Mouse (Mus musculus): ENCODE data around the gene Sptbn4.

Gene Sptbn4

GRCm38 (mm10) chr7:27474490-27474954, 27.0 kb upstream of the Sptbn4 start:
- DNase-seq (ENCODE audit: low spot score in 2 of 2), result peak; percentile 96 to 97

- DNase-seq (ENCODE audit: low spot score in 2 of 2), result no peak
These were observed 26.5 kb upstream of the Sptbn4 start for GRCm38 (mm10) chr7:27473835-27474489.

GRCm38 (mm10) chr7:27473156-27473834, 25.8 kb upstream of the Sptbn4 start, which contains the start of gene Sertad3:
Gene Sertad3, plus strand, starts transcription at chr7:27473768.
- DNase-seq (ENCODE audit: low spot score in 2 of 2), result peak; percentile 93 to 98

GRCm38 (mm10) chr7:27472596-27472995, 25.1 kb upstream of the Sptbn4 start:
- no peak for DNase-seq (ENCODE audit: low spot score in 2 of 2)

GRCm38 (mm10) chr7:27471390-27472120, 24.1 kb upstream of the Sptbn4 start:
- DNase-seq (ENCODE audit: low spot score in 2 of 2), result no peak

GRCm38 (mm10) chr7:27467648-27468047, 20.2 kb upstream of the Sptbn4 start:
- DNase-seq (ENCODE audit: low spot score in 2 of 2), result no peak

GRCm38 (mm10) chr7:27460477-27460876, 13.0 kb upstream of the Sptbn4 start:
- DNase-seq (ENCODE audit: low spot score in 2 of 2), result no peak

- DNase-seq (ENCODE audit: low spot score in 2 of 2), result no peak
These were observed 12.2 kb upstream of the Sptbn4 start for GRCm38 (mm10) chr7:27459640-27460039.

GRCm38 (mm10) chr7:27458614-27459013, 11.1 kb upstream of the Sptbn4 start:
- no peak for DNase-seq (ENCODE audit: low spot score in 2 of 2)

GRCm38 (mm10) chr7:27455273-27455672, 7.8 kb upstream of the Sptbn4 start:
- DNase-seq (ENCODE audit: low spot score in 2 of 2), result no peak

- DNase-seq (ENCODE audit: low spot score in 2 of 2), result no peak
These were observed 7.1 kb upstream of the Sptbn4 start for GRCm38 (mm10) chr7:27454461-27455121.

- no peak for DNase-seq (ENCODE audit: low spot score in 2 of 2)
These were observed 4.8 kb upstream of the Sptbn4 start for GRCm38 (mm10) chr7:27452206-27452770.

GRCm38 (mm10) chr7:27451359-27451758, 3.9 kb upstream of the Sptbn4 start:
- no peak for DNase-seq (ENCODE audit: low spot score in 2 of 2)

- peak in 1 of 2 experiments; percentile 80 for DNase-seq (ENCODE audit: low spot score in 2 of 2)
These were observed 1.9 kb upstream of the Sptbn4 start for GRCm38 (mm10) chr7:27449256-27449862.

- no peak for DNase-seq (ENCODE audit: low spot score in 2 of 2)
These were observed 1.1 kb upstream of the Sptbn4 start for GRCm38 (mm10) chr7:27448421-27449206.

GRCm38 (mm10) chr7:27446521-27447418, 716 bp downstream of the Sptbn4 start:
- peak; percentile 61 to 76 for DNase-seq (ENCODE audit: low spot score in 2 of 2)

- no peak for DNase-seq (ENCODE audit: low spot score in 2 of 2)
These were observed 1.4 kb downstream of the Sptbn4 start for GRCm38 (mm10) chr7:27446051-27446450.

GRCm38 (mm10) chr7:27440014-27440413, 7.5 kb downstream of the Sptbn4 start:
- DNase-seq (ENCODE audit: low spot score in 2 of 2), result no peak

- no peak for DNase-seq (ENCODE audit: low spot score in 2 of 2)
These were observed 9.9 kb downstream of the Sptbn4 start for GRCm38 (mm10) chr7:27437544-27437943.
